Mouse (Mus musculus): ENCODE data around the gene Noxo1.
"Not testable (repeated sequence)": the region's sequence is repeated elsewhere in the genome, so short reads cannot be mapped to it uniquely, and the experiment has no call there.

Noxo1 gene

GRCm38 (mm10) chr17:24719494-24720222 lies 23.6 kb downstream of the Noxo1 start:
- DNase-seq (ENCODE audit: low spot score in 2 of 2) = peak; percentile 90 to 99

DNA sequence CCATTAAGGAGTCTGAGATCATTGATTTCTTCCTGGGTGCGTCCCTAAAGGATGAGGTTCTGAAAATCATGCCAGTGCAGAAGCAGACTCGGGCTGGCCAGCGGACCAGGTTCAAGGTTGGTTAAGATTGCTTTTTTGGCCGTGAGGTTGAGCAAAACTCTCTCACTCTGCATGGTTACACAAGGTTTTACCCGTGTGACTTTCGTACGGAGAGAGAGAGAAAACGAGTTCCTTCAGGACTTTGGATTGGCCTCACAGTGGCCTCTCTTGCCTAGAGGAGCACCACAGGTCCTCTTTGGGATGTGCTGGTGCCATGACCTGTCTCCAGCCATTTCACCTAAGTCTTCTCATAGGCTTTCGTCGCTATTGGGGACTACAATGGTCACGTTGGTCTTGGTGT lies 24.6 kb downstream of the Noxo1 start:
- DNase-seq (ENCODE audit: low spot score in 2 of 2) = not testable (repeated sequence)

DNA sequence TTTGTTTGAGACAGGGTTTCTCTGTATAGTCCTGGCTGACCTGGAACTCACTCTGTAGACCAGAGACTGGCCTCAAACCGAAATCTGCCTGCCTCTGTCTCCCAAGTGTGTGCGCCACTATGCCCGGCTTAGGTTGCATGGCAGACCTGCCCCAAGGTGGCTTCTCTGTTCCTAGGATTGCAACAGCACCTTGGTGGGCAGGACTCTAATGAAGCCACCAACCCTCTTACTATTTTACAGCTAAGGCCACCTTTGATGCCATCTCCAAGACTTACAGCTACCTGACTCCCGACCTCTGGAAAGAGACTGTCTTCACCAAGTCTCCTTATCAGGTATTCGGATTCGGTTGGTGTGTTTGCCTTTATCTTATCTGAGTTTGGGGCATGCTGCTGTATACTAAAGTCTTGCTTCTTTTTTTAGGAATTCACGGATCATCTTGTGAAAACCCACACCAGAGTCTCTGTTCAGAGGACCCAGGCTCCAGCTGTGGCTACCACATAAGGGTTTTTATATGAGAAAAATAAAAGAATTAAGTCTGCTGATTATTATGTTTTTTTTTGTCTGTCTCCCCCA lies 25.4 kb downstream of the Noxo1 start:
- DNase-seq (ENCODE audit: low spot score in 2 of 2) = not testable (repeated sequence)

DNA sequence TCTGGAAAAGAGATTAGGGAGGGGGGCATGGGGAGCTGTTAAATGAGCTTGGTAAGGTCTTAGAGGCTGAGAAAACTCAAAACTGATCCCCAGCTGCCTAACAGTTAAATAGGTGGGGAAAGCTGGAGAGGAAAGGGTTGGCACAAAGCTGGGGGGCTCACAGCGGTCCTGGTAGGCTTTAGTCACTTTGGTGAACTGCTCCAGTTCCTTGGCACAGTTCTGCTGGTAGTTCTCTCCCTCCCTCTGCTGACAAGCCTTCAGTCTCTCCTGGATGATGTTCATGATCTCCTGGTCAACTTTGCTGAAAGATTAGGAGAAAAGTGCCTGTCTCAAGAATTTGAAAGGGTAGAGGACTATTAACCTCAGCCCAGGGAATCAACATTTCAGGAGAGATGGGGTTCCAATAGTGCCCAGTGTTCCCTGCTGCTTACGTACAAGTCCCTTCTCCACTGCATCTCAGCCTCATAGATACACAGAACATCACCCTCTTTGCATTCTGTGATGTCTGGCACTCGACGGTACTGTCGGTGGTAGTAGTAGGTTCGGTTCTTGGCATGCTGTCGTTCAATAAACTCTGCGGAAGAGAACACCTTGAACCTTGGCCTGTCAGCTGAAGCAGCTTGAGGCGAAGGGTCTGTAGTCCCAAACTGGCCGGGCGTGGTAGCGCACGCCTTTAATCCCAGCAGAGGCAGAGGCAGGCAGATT lies 26.3 kb downstream of the Noxo1 start:
- no peak for DNase-seq (ENCODE audit: low spot score in 2 of 2)

- no peak for DNase-seq (ENCODE audit: low spot score in 2 of 2)
Measured at GRCm38 (mm10) chr17:24723122-24723880, 27.3 kb downstream of the Noxo1 start.

DNA sequence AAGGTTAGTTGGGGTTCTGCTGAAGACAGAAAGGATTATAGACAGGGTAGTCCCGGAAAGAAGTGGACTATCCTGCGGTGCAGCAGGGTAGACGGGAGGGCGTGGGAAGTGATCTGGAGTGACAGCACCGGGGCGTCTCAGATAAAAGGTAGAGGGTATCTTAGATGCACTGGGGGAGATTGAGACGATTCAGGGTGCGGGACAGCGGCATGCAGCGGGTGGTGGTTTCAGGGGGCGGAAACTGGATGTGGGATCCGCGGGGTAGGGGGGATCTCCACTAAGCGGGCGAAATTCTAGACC lies 27.8 kb downstream of the Noxo1 start:
- DNase-seq (ENCODE audit: low spot score in 2 of 2) = peak in 1 of 2 experiments; percentile 61

- DNase-seq (ENCODE audit: low spot score in 2 of 2) = peak; percentile 97 to 99
Measured at GRCm38 (mm10) chr17:24724184-24724583, 28.1 kb downstream of the Noxo1 start, which contains the start of gene Ndufb10. Gene Ndufb10 (minus strand): TSS chr17:24724478.

DNA sequence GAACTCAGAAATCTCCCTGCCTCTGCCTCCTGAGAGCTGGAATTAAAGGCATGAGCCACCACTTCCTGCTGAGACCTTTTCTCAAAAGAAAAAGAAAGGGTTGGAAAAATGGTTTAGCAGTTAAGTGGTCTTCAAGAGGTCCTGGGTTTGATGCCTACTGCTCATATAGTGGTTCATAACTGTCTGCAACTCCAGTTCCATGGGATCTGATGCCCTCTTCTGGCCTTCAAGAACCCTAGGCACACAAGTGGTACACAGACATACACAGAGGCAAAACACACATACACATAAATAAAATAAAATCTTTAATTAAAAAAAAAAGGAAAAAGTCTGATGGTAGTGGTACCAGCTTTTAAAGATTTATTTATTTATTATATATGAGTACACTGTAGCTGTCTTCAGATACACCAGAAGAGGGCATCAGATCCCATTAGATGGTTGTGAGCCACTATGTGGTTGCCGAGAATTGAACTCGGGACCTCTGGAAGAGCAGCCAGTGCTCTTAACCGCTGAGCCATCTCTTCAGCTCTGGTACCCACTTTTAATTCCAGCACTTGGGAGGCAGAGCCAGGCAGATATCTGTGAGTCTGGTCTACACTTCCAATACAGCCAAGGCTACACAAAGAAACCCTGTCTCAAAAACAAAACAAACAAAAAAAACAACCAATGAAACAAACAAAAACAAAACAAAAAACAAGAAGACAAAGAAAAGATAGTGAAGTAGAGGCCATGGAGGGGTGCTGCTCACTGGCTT lies 29.8 kb downstream of the Noxo1 start:
- DNase-seq (ENCODE audit: low spot score in 2 of 2) = no peak

GRCm38 (mm10) chr17:24727618-24728017 lies 31.6 kb downstream of the Noxo1 start, which contains the start of gene Rpl3l:
Gene Rpl3l (plus strand): TSS chr17:24727820.
- DNase-seq (ENCODE audit: low spot score in 2 of 2) = no peak

GRCm38 (mm10) chr17:24728184-24728583 lies 32.1 kb downstream of the Noxo1 start:
- no peak for DNase-seq (ENCODE audit: low spot score in 2 of 2)

DNA sequence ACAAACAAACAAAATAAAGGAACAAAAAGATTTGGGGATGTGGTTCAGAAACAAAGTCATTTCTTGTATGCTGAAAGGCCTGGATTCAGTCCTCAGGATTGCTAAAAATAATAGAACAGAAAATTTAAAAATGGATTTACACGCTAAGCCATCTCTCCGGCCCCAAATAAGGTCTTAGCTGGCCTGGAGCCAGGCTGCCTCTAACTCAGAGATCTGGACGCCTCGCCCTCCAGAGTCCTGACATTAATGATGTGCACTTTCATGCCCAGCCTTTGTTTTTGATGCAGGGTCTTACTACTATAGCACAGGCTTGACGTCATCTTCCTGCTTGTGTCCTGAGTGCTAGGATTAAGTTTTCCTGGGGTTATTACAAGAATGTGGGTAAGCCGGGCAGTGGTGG lies 33.0 kb downstream of the Noxo1 start:
- no peak for DNase-seq (ENCODE audit: low spot score in 2 of 2)

- no peak for DNase-seq (ENCODE audit: low spot score in 2 of 2)
Measured at GRCm38 (mm10) chr17:24730787-24731186, 34.8 kb downstream of the Noxo1 start.

DNA sequence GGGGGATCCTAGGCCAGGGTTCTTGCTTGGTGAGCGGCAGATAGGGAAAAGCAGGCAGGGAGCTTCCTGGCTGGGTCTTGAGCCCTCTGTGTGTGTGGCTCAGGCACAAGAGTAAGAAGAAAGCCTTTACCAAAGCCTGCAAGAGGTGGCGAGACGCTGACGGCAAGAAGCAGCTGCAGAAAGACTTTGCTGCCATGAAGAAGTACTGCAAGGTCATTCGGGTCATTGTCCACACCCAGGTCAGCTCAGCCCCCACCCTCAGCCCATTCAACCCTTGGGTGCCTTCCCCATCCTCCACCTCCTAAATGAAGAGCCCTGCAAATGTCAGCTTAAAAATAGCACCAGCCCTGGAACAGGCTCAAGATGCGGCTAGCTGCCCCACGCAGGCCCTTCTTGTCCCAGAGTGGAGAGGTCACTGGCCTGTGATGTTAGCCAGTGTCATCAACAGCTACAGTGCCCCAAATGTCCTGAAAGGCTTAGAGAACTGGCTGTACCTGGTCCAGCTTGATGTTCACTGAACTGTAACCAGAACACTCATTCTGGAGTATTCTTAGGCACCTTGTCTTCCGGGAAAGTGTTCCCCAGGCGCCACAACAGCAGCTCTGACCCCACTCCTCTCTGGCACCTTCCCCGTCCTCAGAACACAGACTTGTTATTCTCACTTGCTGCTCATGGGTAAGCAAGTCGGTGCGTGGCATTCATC lies 36.4 kb downstream of the Noxo1 start:
- DNase-seq (ENCODE audit: low spot score in 2 of 2) = no peak

GRCm38 (mm10) chr17:24733434-24734050 lies 37.5 kb downstream of the Noxo1 start:
- DNase-seq (ENCODE audit: low spot score in 2 of 2) = no peak

GRCm38 (mm10) chr17:24734513-24734912 lies 38.5 kb downstream of the Noxo1 start:
- DNase-seq (ENCODE audit: low spot score in 2 of 2) = no peak

DNA sequence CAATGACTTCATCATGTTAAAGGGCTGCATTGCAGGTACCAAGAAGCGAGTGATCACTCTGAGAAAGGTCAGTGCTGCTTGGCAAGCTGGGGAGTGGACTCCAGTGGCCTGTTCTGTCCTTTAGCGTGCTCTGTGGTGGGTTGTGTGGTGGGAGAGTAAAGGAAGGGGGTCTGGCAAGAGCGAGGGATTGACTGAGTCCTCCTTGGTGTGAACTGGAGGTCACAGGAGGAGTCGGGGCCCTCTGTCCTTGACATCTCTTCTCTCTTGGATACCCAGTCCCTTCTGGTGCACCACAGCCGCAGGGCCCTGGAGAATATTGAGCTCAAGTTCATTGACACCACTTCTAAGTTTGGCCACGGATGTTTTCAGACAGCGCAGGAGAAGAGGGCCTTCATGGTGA lies 39.4 kb downstream of the Noxo1 start:
- DNase-seq (ENCODE audit: low spot score in 2 of 2) = no peak

- peak; percentile 93 to 98 for DNase-seq (ENCODE audit: low spot score in 2 of 2)
Measured at GRCm38 (mm10) chr17:24736330-24737051, 40.5 kb downstream of the Noxo1 start, which contains the start of gene Msrb1. Gene Msrb1 (plus strand): TSS chr17:24736642.

GRCm38 (mm10) chr17:24737135-24737810 lies 41.2 kb downstream of the Noxo1 start:
- DNase-seq (ENCODE audit: low spot score in 2 of 2) = no peak

GRCm38 (mm10) chr17:24738238-24738637 lies 42.2 kb downstream of the Noxo1 start:
- DNase-seq (ENCODE audit: low spot score in 2 of 2) = no peak
